Mouse (Mus musculus) spleen, adult 2 months (tissue): ENCODE data around the gene Iqcn. TPM values are rescaled to one million over a fixed set of nuclear protein-coding genes. Genes with fewer than 3 reads are reported as not detected.

Experiments
- DNase-seq, 2 experiments: peaks; one replicate each; pipeline versions ENCODE4 v3.0.0 to v3.0.0-alpha.2; 2012 to 2021; ENCODE audit warnings: low spot score in 2 of 2, low read depth in 1 of 2
- H3K27ac ChIP-seq: fragments of 200-500 bp; 2 replicates; pipeline ENCODE4 v1.5.1; 2012; ENCODE audit warnings: low read length, inconsistent platforms; ENCODE audit not compliant: insufficient read depth
- H3K27me3 ChIP-seq: fragments of 200-500 bp; 2 replicates; pipeline ENCODE4 v1.6.1; 2012; ENCODE audit warnings: mild to moderate bottlenecking, moderate library complexity, low read length, inconsistent platforms; ENCODE audit not compliant: control insufficient read depth, insufficient read depth
- H3K36me3 ChIP-seq: fragments of 200-500 bp; 2 replicates; pipeline ENCODE4 v1.6.1; 2012; ENCODE audit warnings: mild to moderate bottlenecking, low read length, inconsistent platforms; ENCODE audit not compliant: control insufficient read depth, insufficient read depth
- H3K4me1 ChIP-seq: fragments of 200-500 bp; 2 replicates; pipeline ENCODE4 v1.6.1; 2011; ENCODE audit warnings: inconsistent platforms; ENCODE audit not compliant: control insufficient read depth, insufficient read depth, insufficient read length
- H3K4me3 ChIP-seq: fragments of 200-500 bp; 2 replicates; pipeline ENCODE4 v1.5.1; 2011; ENCODE audit warnings: mild to moderate bottlenecking, inconsistent platforms; ENCODE audit not compliant: insufficient read depth, insufficient read length; ENCODE audit errors: extremely low read depth
- CTCF ChIP-seq: fragments of 200-500 bp; IDR thresholded peaks from 2 replicates; pipeline ENCODE4 v1.5.1; 2011; ENCODE audit warnings: mild to moderate bottlenecking, inconsistent platforms; ENCODE audit not compliant: insufficient read depth, insufficient read length, insufficient replicate concordance; ENCODE audit errors: extremely low read depth
- POLR2A ChIP-seq: fragments of 200-500 bp; IDR thresholded peaks from 2 replicates; pipeline ENCODE4 v1.6.1; 2011; ENCODE audit warnings: low read depth, low read length, inconsistent platforms
- WGBS: fragments of 180-500 bp; shearing (Covaris S2); methylation state at CpG from one replicate; pipeline ENCODE4 v1.1.7; 2018; 5-methylcytosine and 5-hydroxymethylcytosine counted together
- polyA plus RNA-seq: library from polyadenylated mRNA; depleted of rRNA; stranded (reverse); fragments of >200 nt; gene quantifications from 2 replicates; pipeline ENCODE4 v1.2.3, GENCODE M21; 2012

The Iqcn gene
- polyA plus RNA-seq, 1 experiment, result 0.09 TPM

GRCm38 (mm10) chr8:70696019-70696885, 7.0 kb upstream of the Iqcn start:
- peak in 1 of 2 experiments; percentile 61 for DNase-seq
- Histone ChIP-seq H3K4me3 (peak overlapping the region; percentile 0; the same call in 1 of the 2 replicates), H3K27me3 (no peaks in the 10 kb centered on the region), H3K36me3 (peaks cover 4% of the 10 kb centered on the region), H3K4me1 (peaks cover 44% of the 10 kb centered on the region), H3K27ac (peak overlapping the region; percentile 92)
- TF ChIP-seq POLR2A (no peak), CTCF (no peak)
- 4% methylated on average over 31 of the region's 31 CpGs for WGBS

- 77% methylated on average over 4 of the region's 4 CpGs for WGBS
- H3K4me3 ChIP-seq, result no peak overlapping the region
- H3K4me1 ChIP-seq, result peaks cover 48% of the 10 kb centered on the region
- TF ChIP-seq POLR2A (no peak), CTCF (no peak)
- peaks cover 6% of the 10 kb centered on the region for H3K36me3 ChIP-seq
- DNase-seq, result no peak
- no peaks in the 10 kb centered on the region for H3K27me3 ChIP-seq
- peak overlapping the region; percentile 67 for H3K27ac ChIP-seq
Measured at GRCm38 (mm10) chr8:70696946-70697345, 6.3 kb upstream of the Iqcn start.

- no peak for DNase-seq
- TF ChIP-seq POLR2A (no peak), CTCF (no peak)
- H3K27ac ChIP-seq, result peak overlapping the region; percentile 96
- H3K36me3 ChIP-seq, result peaks cover 7% of the 10 kb centered on the region
- H3K27me3 ChIP-seq, result no peaks in the 10 kb centered on the region
- H3K4me3 ChIP-seq, result peak overlapping the region; percentile 31
- 69% methylated on average over 12 of the region's 12 CpGs for WGBS
- peaks cover 48% of the 10 kb centered on the region for H3K4me1 ChIP-seq
Measured at GRCm38 (mm10) chr8:70697366-70698250, 5.6 kb upstream of the Iqcn start.

- DNase-seq, result peak; percentile 98 to 100
- peak; percentile 99 for TF ChIP-seq POLR2A
- no peak for TF ChIP-seq CTCF
- Histone ChIP-seq H3K27me3 (no peaks in the 10 kb centered on the region), H3K4me3 (peak within 1 kb of the TSS; percentile 87), H3K36me3 (peaks cover 11% of the 10 kb centered on the region), H3K4me1 (peaks cover 45% of the 10 kb centered on the region), H3K27ac (peak within 1 kb of the TSS; percentile 98)
- under 1% methylated on average over 61 of the region's 69 CpGs for WGBS
Measured at GRCm38 (mm10) chr8:70698310-70699109, 4.7 kb upstream of the Iqcn start, which contains the start of gene Jund. Gene Jund (plus strand): TSS chr8:70698949.

GRCm38 (mm10) chr8:70699116-70699833, 4.0 kb upstream of the Iqcn start:
- under 1% methylated on average over 89 of the region's 89 CpGs for WGBS

More at GRCm38 (mm10) chr8:70699116-70699833, 4.0 kb upstream of the Iqcn start:
- Histone ChIP-seq H3K4me3 (peak overlapping the region; percentile 87), H3K4me1 (peaks cover 39% of the 10 kb centered on the region), H3K36me3 (peaks cover 11% of the 10 kb centered on the region), H3K27ac (peak overlapping the region; percentile 98), H3K27me3 (no peaks in the 10 kb centered on the region)
- no peak for TF ChIP-seq CTCF
- no peak for TF ChIP-seq POLR2A
- peak in 1 of 2 experiments; percentile 55 for DNase-seq
